Mouse (Mus musculus) limb, embryonic 10.5 days (tissue): Measurements from ENCODE around the gene Usp25. TPM values are rescaled to one million over a fixed set of nuclear protein-coding genes. Genes with fewer than 3 reads are reported as not detected.

Experiments used
- DNase-seq: peaks from one replicate; pipeline ENCODE4 v3.0.0-alpha.2; 2017; ENCODE audit warnings: low spot score
- H3K27ac ChIP-seq: fragments of 300-500 bp; sonication (generic); 2 replicates; pipeline ENCODE4 v1.5.1; 2016; ENCODE audit warnings: mild to moderate bottlenecking
- H3K27me3 ChIP-seq: fragments of 300-500 bp; sonication (generic); 2 replicates; pipeline ENCODE4 v1.6.1; 2016; ENCODE audit warnings: low read depth, mild to moderate bottlenecking; ENCODE audit not compliant: poor library complexity, severe bottlenecking
- H3K36me3 ChIP-seq: fragments of 300-500 bp; sonication (generic); 2 replicates; pipeline ENCODE4 v1.6.1; 2016; ENCODE audit warnings: mild to moderate bottlenecking, moderate library complexity
- H3K4me1 ChIP-seq: fragments of 300-500 bp; sonication (generic); 2 replicates; pipeline ENCODE4 v1.6.1; 2016
- H3K4me3 ChIP-seq: fragments of 300-500 bp; sonication (generic); 2 replicates; pipeline ENCODE4 v1.5.1; 2016; ENCODE audit warnings: mild to moderate bottlenecking, moderate library complexity
- H3K9me3 ChIP-seq: fragments of 300-500 bp; sonication (generic); replicated peaks from 2 replicates; pipeline ENCODE4 v1.6.1; 2016; ENCODE audit warnings: mild to moderate bottlenecking
- WGBS: fragments of 180-500 bp; shearing (Covaris S2); methylation state at CpG from one replicate; pipeline ENCODE4 v1.1.7; 2016; 5-methylcytosine and 5-hydroxymethylcytosine counted together
- polyA plus RNA-seq: library from polyadenylated mRNA; unstranded; fragments of >200 nt; fragmentation: Nextera tagmentation; extraction: Ambion mirVana; gene quantifications from 2 replicates; pipeline ENCODE4 v1.2.1, GENCODE M21; 2016

Gene Usp25
- polyA plus RNA-seq, 1 experiment from 2014 or later = 17.2 TPM

DNA sequence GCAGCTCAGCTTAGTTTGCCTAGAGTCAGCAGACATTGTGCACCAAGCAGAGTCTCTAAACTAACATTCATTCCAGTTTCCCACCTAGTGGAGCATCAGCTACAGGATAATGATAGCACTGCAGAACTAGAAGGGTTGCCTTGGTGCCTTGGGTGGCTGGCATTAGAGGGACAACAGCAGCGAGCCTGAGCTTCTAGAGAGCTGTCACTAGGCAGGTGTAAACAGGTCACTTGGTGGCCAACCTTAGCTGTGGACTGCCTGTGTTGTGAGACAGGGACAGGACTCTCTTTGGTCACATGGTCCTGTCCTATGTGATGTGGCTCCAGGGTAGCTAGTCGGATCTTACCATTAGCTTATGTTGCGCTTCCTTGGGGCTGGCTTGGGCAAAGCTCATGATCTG is 6.7 kb downstream of the Usp25 start:
- Histone ChIP-seq H3K27me3 (no peaks in the 10 kb centered on the region), H3K4me3 (no peak overlapping the region), H3K9me3 (no peaks in the 10 kb centered on the region), H3K27ac (no peak overlapping the region), H3K36me3 (peaks cover 16% of the 10 kb centered on the region), H3K4me1 (peaks cover 24% of the 10 kb centered on the region)
- 59% methylated on average over 3 of the region's 3 CpGs for WGBS
- no peak for DNase-seq

DNA sequence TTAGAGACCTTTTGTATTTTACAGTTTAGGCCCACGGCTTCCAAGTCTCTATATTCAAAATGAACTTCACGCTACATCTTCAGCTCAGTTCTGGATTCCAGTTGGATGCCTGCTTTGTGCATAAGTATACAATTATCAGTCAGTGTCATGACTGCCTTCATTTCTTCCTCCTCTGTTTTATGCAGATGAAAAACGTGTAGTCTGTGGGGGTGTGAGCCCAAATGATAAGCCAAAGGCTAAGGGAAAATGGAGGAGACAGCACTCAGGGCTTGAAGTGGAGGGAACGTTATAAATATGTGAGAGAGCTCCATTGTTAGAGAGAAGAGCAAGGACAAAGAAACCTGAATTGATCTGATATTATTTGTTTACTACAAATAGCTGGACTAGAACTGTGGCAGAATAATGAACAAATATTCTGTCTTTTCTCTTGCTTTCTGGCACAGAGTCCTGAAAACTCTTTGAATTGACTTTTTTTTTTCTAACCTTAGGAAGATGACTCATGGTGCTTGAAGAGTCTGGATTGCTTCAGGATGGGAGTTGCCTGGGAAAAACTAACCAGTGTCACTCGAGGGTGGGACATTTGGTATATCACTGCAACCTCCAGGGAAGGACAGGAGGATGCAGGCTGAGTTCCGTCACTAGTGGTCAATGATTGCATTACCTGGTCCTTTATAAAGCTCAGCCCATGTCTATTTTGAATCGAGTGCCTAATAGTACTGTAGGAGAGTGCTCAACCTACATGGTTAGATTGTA is 10.3 kb downstream of the Usp25 start:
- no peak for DNase-seq

DNA sequence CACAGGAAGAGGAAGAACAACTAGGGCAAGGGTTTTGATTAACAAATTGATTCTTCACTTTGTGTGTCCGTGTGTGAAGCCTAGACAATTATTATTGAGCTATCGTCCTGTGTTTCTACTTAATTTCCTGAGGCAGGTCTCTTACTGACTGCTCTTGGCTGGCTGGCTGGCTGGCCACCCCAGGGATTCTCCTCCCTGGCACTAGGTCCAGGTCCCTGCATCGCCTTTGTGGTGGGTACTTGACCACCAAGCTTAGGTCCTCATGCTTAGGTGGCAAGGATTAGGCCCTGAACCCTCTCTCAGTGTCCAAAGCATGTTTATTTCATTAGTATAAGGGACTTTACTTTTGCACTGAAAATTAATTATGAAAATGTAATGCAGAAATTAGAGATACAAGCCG is 12.6 kb downstream of the Usp25 start:
- Histone ChIP-seq H3K27ac (no peak overlapping the region), H3K36me3 (peaks cover 25% of the 10 kb centered on the region), H3K27me3 (no peaks in the 10 kb centered on the region), H3K9me3 (no peaks in the 10 kb centered on the region), H3K4me3 (no peak overlapping the region), H3K4me1 (peaks cover 17% of the 10 kb centered on the region)
- WGBS = 95% methylated on average over 4 of the region's 4 CpGs
- DNase-seq = no peak

More for the DNA sequence above, 10.3 kb downstream of the Usp25 start:
- 89% methylated on average over 7 of the region's 7 CpGs for WGBS
- no peaks in the 10 kb centered on the region for H3K9me3 ChIP-seq
- peaks cover 21% of the 10 kb centered on the region for H3K4me1 ChIP-seq
- no peak overlapping the region for H3K4me3 ChIP-seq
- peaks cover 25% of the 10 kb centered on the region for H3K36me3 ChIP-seq
- H3K27me3 ChIP-seq = no peaks in the 10 kb centered on the region
- H3K27ac ChIP-seq = no peak overlapping the region

DNA sequence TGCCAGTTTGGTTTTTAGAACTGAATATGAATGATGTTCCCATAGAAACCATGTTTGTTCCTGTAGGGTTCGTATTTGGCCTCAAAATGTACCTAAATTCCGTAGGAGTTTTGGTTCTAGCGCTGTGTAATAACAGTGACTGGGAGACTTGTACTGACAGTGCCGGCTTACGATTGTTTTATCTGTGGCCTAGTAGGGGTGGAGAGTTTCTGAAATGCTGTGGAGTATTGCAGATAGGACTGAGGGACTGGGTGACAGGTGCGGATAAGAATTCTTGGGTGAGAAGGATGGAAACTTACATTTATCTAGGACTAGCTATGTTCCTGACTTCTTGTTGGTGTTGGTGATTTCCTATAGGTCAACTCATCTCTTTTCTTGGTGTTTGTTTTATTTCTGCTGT is 13.4 kb downstream of the Usp25 start:
- no peak for DNase-seq
- Histone ChIP-seq H3K4me3 (no peak overlapping the region), H3K27me3 (no peaks in the 10 kb centered on the region), H3K4me1 (peaks cover 17% of the 10 kb centered on the region), H3K27ac (no peak overlapping the region), H3K36me3 (peaks cover 25% of the 10 kb centered on the region), H3K9me3 (no peaks in the 10 kb centered on the region)
- 95% methylated on average over 6 of the region's 6 CpGs for WGBS

DNA sequence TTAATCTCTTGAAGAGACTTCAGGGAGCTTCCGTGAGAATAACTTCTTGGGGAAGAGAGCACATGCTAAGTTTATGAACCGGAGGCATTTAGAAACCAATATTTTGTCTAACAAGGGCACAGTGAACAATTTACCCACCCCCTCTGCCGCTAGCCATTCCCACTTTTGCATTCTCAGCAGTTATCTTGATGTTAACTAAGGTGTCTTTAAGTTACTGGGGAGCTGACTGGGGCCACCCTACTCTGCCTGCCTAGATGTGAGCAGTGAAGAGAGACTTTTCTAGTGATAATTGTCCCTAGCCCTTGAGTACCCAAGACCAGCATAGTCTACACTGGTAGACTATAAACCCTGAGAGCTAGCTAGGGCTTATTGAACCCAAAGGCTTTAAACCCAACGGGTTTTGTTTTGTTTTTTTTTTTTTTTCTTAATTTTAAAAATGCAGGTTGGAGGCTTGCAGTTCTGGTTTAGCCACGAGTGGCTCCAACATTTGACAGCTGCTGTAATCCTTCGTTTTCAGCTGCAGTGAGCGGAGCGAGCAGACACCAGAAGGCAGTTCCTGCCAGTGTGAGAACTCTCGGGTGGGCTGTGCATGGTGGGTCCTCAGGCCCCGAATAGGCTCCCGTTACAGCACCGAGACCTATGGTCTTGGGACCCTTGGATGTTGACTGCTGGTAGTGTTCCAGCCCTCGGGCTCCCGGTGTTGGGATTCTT is 14.6 kb downstream of the Usp25 start:
- Histone ChIP-seq H3K36me3 (peaks cover 25% of the 10 kb centered on the region), H3K9me3 (no peaks in the 10 kb centered on the region), H3K27ac (0 out of 2 replicates have a peak overlapping the region, but pooled peaks have one; percentile 28), H3K4me3 (no peak overlapping the region), H3K4me1 (peaks cover 17% of the 10 kb centered on the region), H3K27me3 (no peaks in the 10 kb centered on the region)
- no peak for DNase-seq
- 86% methylated on average over 14 of the region's 14 CpGs for WGBS

DNA sequence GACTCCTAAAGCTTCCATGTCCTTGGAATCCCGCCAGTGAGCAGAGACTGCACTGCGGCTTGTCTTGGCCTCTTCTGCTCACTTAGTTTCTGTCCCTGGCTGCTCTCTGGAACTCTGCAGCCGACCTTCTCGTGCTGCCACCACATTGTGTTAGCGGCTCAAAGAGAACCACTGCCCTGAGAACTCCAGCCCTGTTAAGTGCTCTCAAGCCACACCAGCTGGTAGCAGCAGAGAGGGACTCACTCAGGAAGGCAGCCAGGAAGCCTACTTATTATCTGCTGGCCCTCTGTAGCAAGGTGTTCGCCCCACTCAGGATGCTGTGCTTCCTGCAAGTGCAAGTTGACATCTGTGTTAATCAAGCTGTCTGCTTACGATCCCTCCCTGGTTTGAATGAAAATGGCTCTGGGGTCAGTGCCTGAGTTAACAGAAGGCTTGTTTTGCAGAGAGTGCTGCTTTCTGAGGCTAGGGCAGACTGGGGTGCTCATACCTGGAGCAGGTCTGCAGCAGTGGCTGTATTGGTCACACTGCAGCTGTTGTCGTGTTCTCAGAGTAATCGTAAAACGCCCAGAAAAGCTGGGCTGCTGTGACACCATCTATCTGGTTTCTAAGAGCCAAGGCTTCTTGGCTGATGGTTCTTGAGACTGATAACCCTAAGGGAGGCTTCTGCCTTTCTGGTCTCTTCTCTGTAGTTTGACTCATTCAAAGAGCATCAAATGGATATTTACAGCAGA is 15.3 kb downstream of the Usp25 start:
- H3K9me3 ChIP-seq = no peaks in the 10 kb centered on the region

DNA sequence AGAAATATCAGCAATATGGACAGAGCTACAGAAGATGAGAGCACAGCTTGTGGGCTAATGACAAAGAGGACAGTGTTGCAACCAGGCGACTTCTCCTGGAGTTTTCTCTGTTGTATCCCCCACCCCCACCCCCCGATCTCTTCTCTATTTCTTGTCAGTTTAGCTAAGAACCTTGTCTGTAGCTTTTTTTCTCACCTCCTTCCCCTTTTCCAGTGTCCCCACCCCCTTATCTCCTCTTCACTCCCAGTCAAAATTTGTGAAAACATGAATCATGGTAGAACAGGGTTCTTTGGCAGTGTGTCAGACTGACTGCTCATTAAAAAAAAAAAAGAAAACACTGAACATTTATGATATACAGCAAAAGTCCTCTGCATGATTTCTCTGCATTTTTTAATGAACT is 16.9 kb downstream of the Usp25 start:
- WGBS = 88% methylated on average over 2 of the region's 2 CpGs
- Histone ChIP-seq H3K27me3 (no peaks in the 10 kb centered on the region), H3K9me3 (no peaks in the 10 kb centered on the region), H3K4me1 (peaks cover 17% of the 10 kb centered on the region), H3K27ac (no peak overlapping the region), H3K36me3 (peaks cover 10% of the 10 kb centered on the region), H3K4me3 (no peak overlapping the region)
- DNase-seq = no peak

More for the DNA sequence above, 15.3 kb downstream of the Usp25 start:
- H3K4me3 ChIP-seq = no peak overlapping the region
- peaks cover 21% of the 10 kb centered on the region for H3K36me3 ChIP-seq
- peaks cover 17% of the 10 kb centered on the region for H3K4me1 ChIP-seq
- DNase-seq = no peak
- no peaks in the 10 kb centered on the region for H3K27me3 ChIP-seq
- 80% methylated on average over 10 of the region's 10 CpGs for WGBS
- H3K27ac ChIP-seq = 0 out of 2 replicates have a peak overlapping the region, but pooled peaks have one; percentile 28

DNA sequence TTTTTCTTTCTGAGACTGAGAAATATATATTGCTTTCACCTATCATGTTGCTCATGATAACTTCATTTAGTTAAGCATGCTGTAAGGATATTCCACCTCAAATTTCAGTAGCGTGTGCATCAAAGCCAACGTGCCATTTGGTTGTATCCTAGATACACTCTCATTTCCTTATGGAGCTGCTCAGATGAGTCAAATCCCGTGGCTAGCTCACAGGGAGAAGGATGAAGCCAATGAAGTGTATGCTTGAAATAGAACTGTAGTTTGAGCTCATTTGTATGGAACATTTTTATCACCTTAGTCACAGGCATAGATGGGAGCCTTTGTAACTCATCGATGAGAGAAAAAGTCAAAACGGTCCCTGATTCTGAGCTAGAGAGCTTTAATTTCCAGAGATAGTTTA is 20.8 kb downstream of the Usp25 start:
- peaks cover 7% of the 10 kb centered on the region; the same call in 1 of the 2 replicates for H3K4me1 ChIP-seq
- H3K9me3 ChIP-seq = no peaks in the 10 kb centered on the region
- 93% methylated on average over 5 of the region's 5 CpGs for WGBS
- no peak overlapping the region for H3K27ac ChIP-seq
- no peaks in the 10 kb centered on the region for H3K27me3 ChIP-seq
- H3K4me3 ChIP-seq = no peak overlapping the region
- H3K36me3 ChIP-seq = peaks cover 20% of the 10 kb centered on the region
- no peak for DNase-seq

DNA sequence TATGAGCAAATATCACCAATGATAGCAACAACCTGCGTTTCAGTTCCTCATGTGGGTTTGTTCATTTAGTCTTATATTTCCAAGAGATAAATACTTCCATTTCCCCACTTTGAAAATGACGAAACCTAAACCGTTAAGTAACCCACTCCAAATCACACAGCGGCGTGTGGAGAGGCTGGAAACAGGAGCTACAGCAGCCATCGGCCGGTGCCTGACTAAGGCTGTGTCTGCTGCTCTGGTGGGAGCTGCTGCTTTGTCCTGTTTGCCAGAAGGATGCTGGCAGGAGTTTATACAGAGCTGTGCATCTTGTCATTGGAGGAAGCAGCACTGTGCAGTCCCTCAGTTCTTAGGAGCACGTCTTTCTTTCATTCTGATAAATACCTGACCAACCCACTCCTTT is 21.2 kb downstream of the Usp25 start:
- peaks cover 6% of the 10 kb centered on the region; the same call in 1 of the 2 replicates for H3K4me1 ChIP-seq
- no peaks in the 10 kb centered on the region for H3K27me3 ChIP-seq
- H3K4me3 ChIP-seq = no peak overlapping the region
- H3K27ac ChIP-seq = no peak overlapping the region
- H3K36me3 ChIP-seq = peaks cover 21% of the 10 kb centered on the region
- WGBS = 91% methylated on average over 8 of the region's 8 CpGs
- DNase-seq = no peak
- H3K9me3 ChIP-seq = no peaks in the 10 kb centered on the region

DNA sequence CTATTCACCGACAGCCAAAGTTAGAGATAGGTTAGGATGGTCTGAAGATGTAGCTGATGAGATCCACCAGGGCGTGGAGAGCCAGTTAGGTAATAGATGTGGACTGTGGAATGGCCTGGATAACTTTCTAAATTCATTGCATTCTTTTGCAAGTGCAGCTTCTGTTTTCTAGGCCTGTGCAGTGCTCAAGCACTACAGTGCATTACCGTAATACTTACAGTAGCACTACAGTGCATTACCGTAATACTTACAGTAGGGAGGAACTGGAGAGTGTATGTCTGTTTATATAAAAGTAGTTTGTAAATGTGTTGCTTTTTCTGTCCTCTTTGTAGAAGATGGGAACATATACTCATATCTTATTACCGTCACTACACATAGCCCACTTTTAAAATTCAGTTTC is 28.1 kb downstream of the Usp25 start:
- H3K9me3 ChIP-seq = no peaks in the 10 kb centered on the region
- H3K36me3 ChIP-seq = peaks cover 27% of the 10 kb centered on the region
- no peaks in the 10 kb centered on the region for H3K4me1 ChIP-seq
- WGBS = 89% methylated on average over 5 of the region's 5 CpGs
- no peak overlapping the region for H3K27ac ChIP-seq
- no peak for DNase-seq
- no peaks in the 10 kb centered on the region for H3K27me3 ChIP-seq
- H3K4me3 ChIP-seq = no peak overlapping the region

DNA sequence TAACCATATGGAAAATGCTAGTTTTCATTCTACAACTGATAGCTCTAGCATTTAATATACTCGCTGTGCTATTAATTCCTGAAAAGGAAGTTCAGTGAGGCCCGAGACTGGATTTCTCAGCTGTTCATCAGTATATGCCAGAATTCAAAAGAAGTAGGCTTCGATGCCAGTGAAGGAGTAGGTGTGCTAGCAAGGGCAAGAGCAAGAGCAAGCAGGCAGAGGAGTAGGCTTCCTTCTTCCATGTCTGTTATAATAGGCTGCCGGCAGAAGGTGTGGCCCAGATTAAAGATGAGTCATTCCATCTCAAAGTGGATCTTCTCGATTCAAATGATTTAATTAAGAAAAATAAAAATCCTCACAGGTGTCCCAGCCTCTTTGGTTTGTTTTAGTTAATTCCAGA is 30.0 kb downstream of the Usp25 start:
- Histone ChIP-seq H3K36me3 (peaks cover 19% of the 10 kb centered on the region), H3K4me3 (no peak overlapping the region), H3K9me3 (no peaks in the 10 kb centered on the region), H3K4me1 (no peaks in the 10 kb centered on the region), H3K27me3 (no peaks in the 10 kb centered on the region), H3K27ac (no peak overlapping the region)
- WGBS = 93% methylated on average over 5 of the region's 5 CpGs
- DNase-seq = no peak

DNA sequence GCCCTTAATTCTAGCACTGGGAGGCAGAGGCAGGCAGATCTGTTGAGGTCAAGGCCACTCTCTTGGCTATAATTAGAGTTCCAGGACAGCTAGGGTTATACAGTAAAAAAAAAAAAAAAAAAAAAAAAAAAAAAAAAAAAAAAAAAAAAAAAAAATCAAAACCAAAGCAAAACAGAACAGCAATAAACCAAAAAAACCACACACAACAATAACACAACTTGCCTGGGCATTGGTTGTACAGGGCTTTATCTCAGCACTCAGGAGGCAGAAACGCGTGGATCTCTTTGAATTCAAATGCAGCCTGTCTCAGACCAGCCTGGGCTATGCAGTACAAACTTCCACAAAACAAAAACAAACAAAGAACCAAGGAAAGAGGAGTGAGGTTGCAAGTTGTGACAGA is 40.7 kb downstream of the Usp25 start:
- WGBS = 92% methylated on average over 2 of the region's 2 CpGs
- Histone ChIP-seq H3K27me3 (no peaks in the 10 kb centered on the region), H3K4me3 (no peak overlapping the region), H3K27ac (no peak overlapping the region), H3K9me3 (no peaks in the 10 kb centered on the region), H3K4me1 (no peaks in the 10 kb centered on the region), H3K36me3 (peaks cover 40% of the 10 kb centered on the region)
- no peak for DNase-seq
